ENCODE assay signal across 10 mouse cellular contexts in the genomic region with DNA sequence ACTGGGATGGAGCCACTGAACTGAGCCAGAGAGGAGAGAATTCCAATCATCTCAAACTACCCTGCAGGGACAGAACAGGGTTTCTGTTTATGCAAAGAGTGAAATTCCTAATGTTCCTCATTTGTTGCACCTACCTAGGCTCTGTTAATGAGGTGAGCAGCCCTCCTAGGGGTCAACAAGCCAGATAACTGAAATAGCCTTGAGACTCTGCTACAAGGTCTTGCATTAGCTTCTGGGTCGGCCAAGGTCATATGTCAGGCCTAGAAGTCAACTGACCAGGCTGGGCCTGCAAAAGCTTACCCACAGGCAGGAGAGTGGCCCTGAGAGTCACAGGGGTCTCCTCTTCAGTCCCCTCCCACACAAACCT.
DNase-seq lines count a peak whose midpoint lies in the region; ATAC-seq and TF ChIP-seq lines count a peak whose summit lies in the region.
"Had no signal": no experiment of that assay in that cellular context is flagged by ENCODE, and none has a peak within 500 bp of the region (broad histone marks: within the 10 kb centered on the region; RNA-seq: fewer than 3 reads in every experiment).

No protein-coding gene starts in this region.

- no peak overlapping the region for H3K9ac ChIP-seq in forebrain, embryonic 12.5 days
- peak overlapping the region; percentile 11; the same call in 1 of the 2 replicates for H3K9ac ChIP-seq in hindbrain, embryonic 16.5 days (ENCODE audit: low read depth, low read length)

- peak overlapping the region; percentile 99 for H3K27ac ChIP-seq in forebrain, embryonic 12.5 days
- H3K27ac ChIP-seq in forebrain, embryonic 10.5 days: no peak overlapping the region
- H3K27ac ChIP-seq in hindbrain, embryonic 16.5 days (ENCODE audit: low read depth, low read length): peak overlapping the region; percentile 100
- peak overlapping the region; percentile 76 for H3K27ac ChIP-seq in olfactory bulb, adult 2 months (ENCODE audit: insufficient read depth, low read depth, low read length)

- ATAC-seq in forebrain, embryonic 12.5 days (ENCODE audit: low FRiP score): no peak
- peak; percentile 5; the same call in 1 of the 2 replicates for ATAC-seq in hindbrain, embryonic 16.5 days
- ATAC-seq: lung, postnatal 0 days had no signal

- no peaks in the 10 kb centered on the region for H3K9me3 ChIP-seq in forebrain, embryonic 12.5 days
- H3K9me3 ChIP-seq in forebrain, embryonic 10.5 days: no peaks in the 10 kb centered on the region
- H3K9me3 ChIP-seq in hindbrain, embryonic 16.5 days (ENCODE audit: control insufficient read depth, low read length): no peaks in the 10 kb centered on the region

- peaks cover 73% of the 10 kb centered on the region for H3K4me1 ChIP-seq in forebrain, embryonic 12.5 days
- peaks cover 69% of the 10 kb centered on the region for H3K4me1 ChIP-seq in forebrain, embryonic 10.5 days
- H3K4me1 ChIP-seq in hindbrain, embryonic 16.5 days (ENCODE audit: control insufficient read depth, insufficient read depth, low read depth, low read length): peaks cover 27% of the 10 kb centered on the region
- H3K4me1 ChIP-seq in olfactory bulb, adult 2 months (ENCODE audit: control insufficient read depth, insufficient read depth, low read length): peaks cover 32% of the 10 kb centered on the region

- H3K27me3 ChIP-seq in forebrain, embryonic 12.5 days: peaks cover 37% of the 10 kb centered on the region
- peaks cover 98% of the 10 kb centered on the region for H3K27me3 ChIP-seq in forebrain, embryonic 10.5 days (ENCODE audit: poor library complexity, severe bottlenecking)
- no peaks in the 10 kb centered on the region for H3K27me3 ChIP-seq in hindbrain, embryonic 16.5 days (replicated peaks; ENCODE audit: control insufficient read depth, insufficient read depth, low read length)

- TF ChIP-seq POLR2A in olfactory bulb, adult 2 months (IDR thresholded peaks at IDR 0.05; ENCODE audit: insufficient read depth, low read depth, low read length): no peak

- TF ChIP-seq CTCF in olfactory bulb, adult 2 months (IDR thresholded peaks at IDR 0.05; ENCODE audit: insufficient read depth, low read depth, low read length): no peak

- 0 out of 2 replicates have a peak, but pooled peaks cover 3% of the 10 kb centered on the region for H3K36me3 ChIP-seq in forebrain, embryonic 12.5 days (replicated peaks)
- no peaks in the 10 kb centered on the region for H3K36me3 ChIP-seq in forebrain, embryonic 10.5 days (replicated peaks)
- no peaks in the 10 kb centered on the region for H3K36me3 ChIP-seq in hindbrain, embryonic 16.5 days (ENCODE audit: control insufficient read depth, insufficient read depth, low read length)

- no peak overlapping the region for H3K4me3 ChIP-seq in forebrain, embryonic 12.5 days (replicated peaks)
- no peak overlapping the region for H3K4me3 ChIP-seq in forebrain, embryonic 10.5 days
- no peak overlapping the region for H3K4me3 ChIP-seq in hindbrain, embryonic 16.5 days (ENCODE audit: low read length)
- no peak overlapping the region for H3K4me3 ChIP-seq in olfactory bulb, adult 2 months (ENCODE audit: insufficient read depth, low read depth, low read length)

- no peak for DNase-seq in forebrain, embryonic 10.5 days (ENCODE audit: extremely low spot score, low spot score)
- peak; percentile 49 for DNase-seq in right cerebral cortex, postnatal 14 days
- DNase-seq in right cerebral cortex, postnatal 25 days: no peak
- DNase-seq in kidney, postnatal 36 days: no peak
- no peak for DNase-seq in heart, adult 8-10 months (ENCODE audit: low spot score)
- DNase-seq: kidney, adult 11 months had no signal

- WGBS in forebrain, embryonic 12.5 days: 31% methylated on average over 1 of the region's 1 CpGs
- WGBS in forebrain, embryonic 10.5 days: 55% methylated on average over 1 of the region's 1 CpGs
- WGBS in hindbrain, embryonic 16.5 days: 67% methylated on average over 1 of the region's 1 CpGs
- WGBS in olfactory bulb, adult 2 months: 72% methylated on average over 1 of the region's 1 CpGs

- no peak overlapping the region for H3K4me2 ChIP-seq in forebrain, embryonic 12.5 days
- peak overlapping the region; percentile 20 for H3K4me2 ChIP-seq in hindbrain, embryonic 16.5 days (ENCODE audit: low read length)
